Mouse (Mus musculus): ENCODE data around the gene Atp2b4. TPM values are rescaled to one million over a fixed set of nuclear protein-coding genes. Genes with fewer than 3 reads are reported as not detected.

Gene Atp2b4
- polyA plus RNA-seq, 1 experiment from 2014 or later: 12.2 TPM

- Histone ChIP-seq H3K4me1 (peaks cover 27% of the 10 kb centered on the region), H3K27ac (no peak overlapping the region)
- WGBS: 56% methylated on average over 5 of the region's 5 CpGs
Measured at GRCm38 (mm10) chr1:133821144-133821543, 20.3 kb upstream of the Atp2b4 start.

GRCm38 (mm10) chr1:133820100-133820499 lies 19.3 kb upstream of the Atp2b4 start:
- H3K27ac ChIP-seq: no peak overlapping the region
- H3K4me2 ChIP-seq (replicated peaks): no peak overlapping the region
- H3K36me3 ChIP-seq: no peaks in the 10 kb centered on the region
- WGBS: 48% methylated on average over 1 of the region's 2 CpGs
- no peak overlapping the region for H3K9ac ChIP-seq
- no peaks in the 10 kb centered on the region for H3K27me3 ChIP-seq
- H3K4me1 ChIP-seq: peaks cover 19% of the 10 kb centered on the region
- ATAC-seq (ENCODE audit: low FRiP score): no peak
- no peak overlapping the region for H3K4me3 ChIP-seq
- H3K9me3 ChIP-seq (replicated peaks): no peaks in the 10 kb centered on the region

More at GRCm38 (mm10) chr1:133821144-133821543, 20.3 kb upstream of the Atp2b4 start:
- no peak overlapping the region for H3K4me2 ChIP-seq (replicated peaks)
- no peak overlapping the region for H3K4me3 ChIP-seq
- H3K9ac ChIP-seq: no peak overlapping the region
- H3K27me3 ChIP-seq: no peaks in the 10 kb centered on the region
- ATAC-seq (ENCODE audit: low FRiP score): no peak
- no peaks in the 10 kb centered on the region for H3K36me3 ChIP-seq
- H3K9me3 ChIP-seq (replicated peaks): no peaks in the 10 kb centered on the region

GRCm38 (mm10) chr1:133818531-133818930 lies 17.7 kb upstream of the Atp2b4 start:
- H3K4me3 ChIP-seq: no peak overlapping the region
- H3K27ac ChIP-seq: no peak overlapping the region
- no peak overlapping the region for H3K4me2 ChIP-seq (replicated peaks)
- H3K9ac ChIP-seq: no peak overlapping the region
- ATAC-seq (ENCODE audit: low FRiP score): no peak
- WGBS: 86% methylated on average over 2 of the region's 2 CpGs
- H3K36me3 ChIP-seq: no peaks in the 10 kb centered on the region
- H3K9me3 ChIP-seq (replicated peaks): no peaks in the 10 kb centered on the region
- H3K27me3 ChIP-seq: no peaks in the 10 kb centered on the region
- peaks cover 16% of the 10 kb centered on the region for H3K4me1 ChIP-seq

- peaks cover 2% of the 10 kb centered on the region; the same call in 1 of the 2 replicates for H3K4me1 ChIP-seq
- 81% methylated on average over 12 of the region's 12 CpGs for WGBS
Measured at GRCm38 (mm10) chr1:133815747-133816491, 15.1 kb upstream of the Atp2b4 start.

GRCm38 (mm10) chr1:133809376-133809775 lies 8.5 kb upstream of the Atp2b4 start:
- H3K9me3 ChIP-seq (replicated peaks): no peaks in the 10 kb centered on the region
- no peaks in the 10 kb centered on the region for H3K4me1 ChIP-seq
- H3K9ac ChIP-seq: no peak overlapping the region
- H3K27me3 ChIP-seq: no peaks in the 10 kb centered on the region
- H3K36me3 ChIP-seq: no peaks in the 10 kb centered on the region
- H3K27ac ChIP-seq: no peak overlapping the region
- H3K4me3 ChIP-seq: no peak overlapping the region
- ATAC-seq (ENCODE audit: low FRiP score): no peak
- WGBS: 60% methylated on average over 5 of the region's 5 CpGs
- no peak overlapping the region for H3K4me2 ChIP-seq (replicated peaks)

More at GRCm38 (mm10) chr1:133815747-133816491, 15.1 kb upstream of the Atp2b4 start:
- no peak overlapping the region for H3K4me2 ChIP-seq (replicated peaks)
- H3K4me3 ChIP-seq: no peak overlapping the region
- H3K9me3 ChIP-seq (replicated peaks): no peaks in the 10 kb centered on the region
- no peak for ATAC-seq (ENCODE audit: low FRiP score)
- H3K36me3 ChIP-seq: no peaks in the 10 kb centered on the region
- no peak overlapping the region for H3K27ac ChIP-seq
- no peak overlapping the region for H3K9ac ChIP-seq
- H3K27me3 ChIP-seq: no peaks in the 10 kb centered on the region

GRCm38 (mm10) chr1:133808020-133808419 lies 7.2 kb upstream of the Atp2b4 start:
- Histone ChIP-seq H3K9me3 (replicated peaks) (no peaks in the 10 kb centered on the region), H3K9ac (no peak overlapping the region), H3K4me3 (no peak overlapping the region), H3K27ac (no peak overlapping the region), H3K36me3 (no peaks in the 10 kb centered on the region), H3K4me2 (replicated peaks) (no peak overlapping the region), H3K4me1 (no peaks in the 10 kb centered on the region), H3K27me3 (no peaks in the 10 kb centered on the region)
- 84% methylated on average over 8 of the region's 8 CpGs for WGBS
- no peak for ATAC-seq (ENCODE audit: low FRiP score)

GRCm38 (mm10) chr1:133801743-133802142 lies 902 bp upstream of the Atp2b4 start:
- Histone ChIP-seq H3K4me1 (peaks cover 37% of the 10 kb centered on the region), H3K36me3 (no peaks in the 10 kb centered on the region), H3K27me3 (peaks cover 18% of the 10 kb centered on the region), H3K4me2 (replicated peaks) (0 out of 2 replicates have a peak overlapping the region, but pooled peaks have one; percentile 89), H3K9ac (no peak overlapping the region), H3K9me3 (replicated peaks) (no peaks in the 10 kb centered on the region), H3K27ac (no peak overlapping the region), H3K4me3 (no peak overlapping the region)
- 72% methylated on average over 5 of the region's 5 CpGs for WGBS
- no peak for ATAC-seq (ENCODE audit: low FRiP score)

- WGBS: 0% methylated on average over 16 of the region's 16 CpGs
- peak; percentile 42 for ATAC-seq (ENCODE audit: low FRiP score)
Measured at GRCm38 (mm10) chr1:133800512-133800911, 329 bp downstream of the Atp2b4 start.

GRCm38 (mm10) chr1:133799686-133800445 lies 975 bp downstream of the Atp2b4 start:
- H3K9me3 ChIP-seq (replicated peaks): no peaks in the 10 kb centered on the region
- peak overlapping the region; percentile 49 for H3K4me3 ChIP-seq
- peaks cover 37% of the 10 kb centered on the region for H3K4me1 ChIP-seq
- peak overlapping the region; percentile 89 for H3K4me2 ChIP-seq (replicated peaks)
- peaks cover 18% of the 10 kb centered on the region for H3K27me3 ChIP-seq
- H3K27ac ChIP-seq: no peak overlapping the region
- ATAC-seq (ENCODE audit: low FRiP score): no peak
- H3K9ac ChIP-seq: 0 out of 2 replicates have a peak overlapping the region, but pooled peaks have one; percentile 57
- no peaks in the 10 kb centered on the region for H3K36me3 ChIP-seq
- WGBS: 3% methylated on average over 21 of the region's 21 CpGs

More at GRCm38 (mm10) chr1:133800512-133800911, 329 bp downstream of the Atp2b4 start:
- Histone ChIP-seq H3K36me3 (no peaks in the 10 kb centered on the region), H3K27ac (0 out of 2 replicates have a peak overlapping the region, but pooled peaks have one; percentile 17), H3K27me3 (peaks cover 18% of the 10 kb centered on the region), H3K9me3 (replicated peaks) (no peaks in the 10 kb centered on the region), H3K4me3 (peak overlapping the region; percentile 49), H3K9ac (peak overlapping the region; percentile 57), H3K4me1 (peaks cover 37% of the 10 kb centered on the region), H3K4me2 (replicated peaks) (peak overlapping the region; percentile 89)

GRCm38 (mm10) chr1:133798821-133799415 lies 1.9 kb downstream of the Atp2b4 start:
- peak overlapping the region; percentile 49 for H3K4me3 ChIP-seq
- no peaks in the 10 kb centered on the region for H3K9me3 ChIP-seq (replicated peaks)
- H3K27me3 ChIP-seq: peaks cover 18% of the 10 kb centered on the region
- H3K9ac ChIP-seq: no peak overlapping the region
- ATAC-seq (ENCODE audit: low FRiP score): no peak
- H3K27ac ChIP-seq: no peak overlapping the region
- H3K4me1 ChIP-seq: peaks cover 37% of the 10 kb centered on the region
- WGBS: 61% methylated on average over 1 of the region's 1 CpGs
- H3K36me3 ChIP-seq: no peaks in the 10 kb centered on the region
- H3K4me2 ChIP-seq (replicated peaks): peak overlapping the region; percentile 89

GRCm38 (mm10) chr1:133797979-133798820 lies 2.6 kb downstream of the Atp2b4 start:
- Histone ChIP-seq H3K27ac (no peak overlapping the region), H3K9me3 (replicated peaks) (no peaks in the 10 kb centered on the region), H3K4me1 (peaks cover 40% of the 10 kb centered on the region), H3K9ac (no peak overlapping the region), H3K4me3 (no peak overlapping the region), H3K27me3 (peaks cover 18% of the 10 kb centered on the region), H3K4me2 (replicated peaks) (peak overlapping the region; percentile 89), H3K36me3 (no peaks in the 10 kb centered on the region)
- no peak for ATAC-seq (ENCODE audit: low FRiP score)
- 24% methylated on average over 9 of the region's 9 CpGs for WGBS

Measured in hindbrain, embryonic 12.5 days (tissue).